Mouse (Mus musculus) lung, embryonic 14.5 days (tissue): ENCODE results near the gene Rufy4. TPM values are rescaled to one million over a fixed set of nuclear protein-coding genes. Genes with fewer than 3 reads are reported as not detected.

Experiments used
- ATAC-seq: fragments of 200-750 bp; cut with Nextera tagmentation; 2 replicates; pipeline ENCODE4 v1.8.0; 2017; ENCODE audit warnings: mild to moderate bottlenecking, moderate TSS enrichment, moderate library complexity; ENCODE audit not compliant: insufficient read depth
- DNase-seq: peaks from one replicate; pipeline ENCODE4 v3.0.0-alpha.2; 2015
- H3K27ac ChIP-seq: fragments of 300-500 bp; sonication (generic); 2 replicates; pipeline ENCODE4 v1.5.1; 2014; ENCODE audit warnings: low read depth, mild to moderate bottlenecking, moderate library complexity
- H3K27me3 ChIP-seq: fragments of 300-500 bp; sonication (generic); 2 replicates; pipeline ENCODE4 v1.6.1; 2014; ENCODE audit warnings: low read length, control low read depth; ENCODE audit not compliant: insufficient read depth
- H3K36me3 ChIP-seq: fragments of 300-500 bp; sonication (generic); 2 replicates; pipeline ENCODE4 v1.6.1; 2014; ENCODE audit warnings: control low read depth; ENCODE audit not compliant: insufficient read depth
- H3K4me1 ChIP-seq: fragments of 300-500 bp; sonication (generic); 2 replicates; pipeline ENCODE4 v1.6.1; 2014; ENCODE audit warnings: antibody characterized with exemption, control low read depth; ENCODE audit not compliant: insufficient read depth
- H3K4me2 ChIP-seq: fragments of 300-500 bp; sonication (generic); 2 replicates; pipeline ENCODE4 v1.6.1; 2014; ENCODE audit warnings: mild to moderate bottlenecking
- H3K4me3 ChIP-seq: fragments of 300-500 bp; sonication (generic); 2 replicates; pipeline ENCODE4 v1.5.1; 2014; ENCODE audit warnings: low read depth, low read length
- H3K9ac ChIP-seq: fragments of 300-500 bp; sonication (generic); 2 replicates; pipeline ENCODE4 v1.6.1; 2014
- H3K9me3 ChIP-seq: fragments of 300-500 bp; sonication (generic); 2 replicates; pipeline ENCODE4 v1.6.1; 2016; ENCODE audit warnings: low read depth, low read length, control low read depth
- CTCF ChIP-seq: IDR thresholded peaks from 2 replicates; pipeline ENCODE4 v1.5.1; 2016; ENCODE audit warnings: antibody characterized with exemption, low read depth
- WGBS: fragments of 180-500 bp; shearing (Covaris S2); extraction: QIAGEN DNeasy Blood & Tissue Kit; methylation state at CpG from one replicate; pipeline ENCODE4 v1.1.7; 2014; 5-methylcytosine and 5-hydroxymethylcytosine counted together
- polyA plus RNA-seq: library from polyadenylated mRNA; unstranded; fragments of >200 nt; fragmentation: Nextera tagmentation; extraction: Ambion mirVana; gene quantifications from 2 replicates; pipeline ENCODE4 v1.2.1, GENCODE M21; 2014

Gene Rufy4
- polyA plus RNA-seq, 1 experiment from 2014 or later = 0.39 TPM

DNA sequence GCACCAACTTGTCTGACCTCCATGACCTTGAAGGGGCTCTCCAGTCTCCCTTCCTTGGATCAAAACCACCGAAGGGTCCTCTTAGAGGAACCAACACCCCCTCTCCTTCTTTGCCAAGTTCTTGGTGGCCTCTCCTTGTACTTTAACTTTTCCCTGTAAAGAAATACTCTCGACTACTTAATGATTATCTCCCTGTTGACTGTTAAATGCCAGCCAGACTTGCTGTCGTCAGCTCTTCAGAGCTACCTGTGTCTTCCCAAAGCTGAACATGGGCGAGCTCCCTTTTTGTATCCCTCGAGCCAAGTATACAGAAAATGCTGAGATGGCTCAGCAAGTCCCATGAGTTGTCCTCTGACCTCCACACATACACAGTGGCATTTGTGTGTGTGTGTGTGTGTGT is 31.9 kb upstream of the Rufy4 start:
- peaks cover 41% of the 10 kb centered on the region for H3K4me1 ChIP-seq
- peaks cover 15% of the 10 kb centered on the region for H3K27me3 ChIP-seq
- no peak overlapping the region for H3K4me2 ChIP-seq
- no peaks in the 10 kb centered on the region for H3K36me3 ChIP-seq
- no peak for TF ChIP-seq CTCF
- H3K27ac ChIP-seq = peak overlapping the region; percentile 38; the same call in 1 of the 2 replicates
- DNase-seq (no peak), ATAC-seq (no peak)
- WGBS = 70% methylated on average over 5 of the region's 5 CpGs
- H3K9ac ChIP-seq = no peak overlapping the region
- no peak overlapping the region for H3K4me3 ChIP-seq
- no peaks in the 10 kb centered on the region for H3K9me3 ChIP-seq

DNA sequence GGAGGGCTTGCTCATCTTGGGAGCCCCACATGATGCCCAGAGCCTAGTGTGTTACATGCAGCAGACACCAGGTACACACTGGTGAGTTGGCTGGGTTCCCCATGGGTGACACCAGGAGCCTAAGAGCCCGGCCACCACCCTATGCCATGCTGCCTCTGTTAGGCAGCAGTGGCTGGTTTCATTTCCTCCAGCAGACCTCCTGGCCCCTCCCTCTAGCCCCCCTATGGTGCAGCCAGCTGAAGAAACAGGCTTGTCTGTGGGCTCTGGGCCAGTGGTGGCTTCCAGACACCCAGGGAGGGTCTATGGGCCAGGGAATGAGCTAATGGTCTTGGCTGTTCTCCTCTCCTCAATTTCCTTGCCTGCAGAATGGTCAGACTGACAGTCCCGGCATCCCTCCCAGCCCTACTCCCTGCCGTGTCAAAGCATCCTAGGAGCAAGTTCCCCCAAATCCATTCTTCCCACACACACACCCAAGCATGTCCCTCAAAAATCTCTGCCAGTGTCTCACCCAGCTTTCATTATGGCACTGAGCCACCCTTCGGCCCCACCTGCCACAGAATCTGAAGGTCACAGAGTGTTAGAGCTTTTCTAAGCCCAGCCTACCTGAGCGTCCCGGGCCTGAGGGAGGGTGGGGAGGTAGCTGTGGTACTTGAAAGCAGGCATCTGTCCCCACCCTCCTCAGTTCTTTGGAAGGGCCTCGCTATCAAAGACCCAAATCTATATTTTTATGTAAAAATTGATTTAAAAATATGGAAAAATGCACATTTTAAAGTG is 30.7 kb upstream of the Rufy4 start:
- Histone ChIP-seq H3K27ac (no peak overlapping the region), H3K9ac (no peak overlapping the region), H3K4me1 (peaks cover 41% of the 10 kb centered on the region), H3K4me2 (no peak overlapping the region; the same call in 1 of the 2 replicates), H3K36me3 (no peaks in the 10 kb centered on the region), H3K9me3 (no peaks in the 10 kb centered on the region), H3K27me3 (peaks cover 19% of the 10 kb centered on the region), H3K4me3 (no peak overlapping the region)
- ATAC-seq (0 out of 2 replicates have a peak, but pooled peaks have one; percentile 19), DNase-seq (peak; percentile 83)
- no peak for TF ChIP-seq CTCF
- WGBS = 32% methylated on average over 7 of the region's 7 CpGs

DNA sequence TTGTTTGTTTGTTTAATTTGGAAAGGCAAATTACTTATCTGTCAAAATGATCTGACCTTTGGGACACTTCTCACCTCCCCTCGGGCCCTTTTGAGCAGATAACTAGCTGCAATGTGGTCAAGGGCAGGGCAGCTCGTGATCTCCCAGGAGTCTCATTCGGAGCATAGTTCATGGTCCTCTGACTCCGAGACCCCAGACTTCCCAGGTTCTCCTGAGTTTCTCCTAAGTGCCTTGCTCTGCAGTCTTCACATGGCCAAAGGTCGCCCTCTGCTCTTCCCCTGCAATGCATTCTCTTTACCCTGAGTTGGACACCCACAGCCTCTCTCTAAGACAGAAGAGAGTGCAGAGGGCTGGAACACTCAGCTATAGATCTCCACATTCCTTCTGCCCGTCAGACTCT is 30.0 kb upstream of the Rufy4 start:
- TF ChIP-seq CTCF = no peak
- Histone ChIP-seq H3K4me2 (no peak overlapping the region), H3K4me1 (peaks cover 35% of the 10 kb centered on the region), H3K36me3 (no peaks in the 10 kb centered on the region), H3K27me3 (peaks cover 20% of the 10 kb centered on the region), H3K9ac (no peak overlapping the region), H3K27ac (no peak overlapping the region), H3K4me3 (no peak overlapping the region), H3K9me3 (no peaks in the 10 kb centered on the region)
- ATAC-seq (no peak), DNase-seq (no peak)
- WGBS = 48% methylated on average over 6 of the region's 6 CpGs

GRCm38 (mm10) chr1:74095728-74096127 is 29.6 kb upstream of the Rufy4 start:
- no peaks in the 10 kb centered on the region for H3K9me3 ChIP-seq
- H3K4me1 ChIP-seq = peaks cover 34% of the 10 kb centered on the region
- no peak for DNase-seq
- WGBS = 40% methylated on average over 3 of the region's 3 CpGs
- H3K27me3 ChIP-seq = peaks cover 22% of the 10 kb centered on the region
- H3K4me3 ChIP-seq = no peak overlapping the region
- no peak overlapping the region for H3K9ac ChIP-seq
- no peak overlapping the region for H3K27ac ChIP-seq
- no peak for ATAC-seq
- H3K4me2 ChIP-seq = no peak overlapping the region
- no peaks in the 10 kb centered on the region for H3K36me3 ChIP-seq
- no peak for TF ChIP-seq CTCF

DNA sequence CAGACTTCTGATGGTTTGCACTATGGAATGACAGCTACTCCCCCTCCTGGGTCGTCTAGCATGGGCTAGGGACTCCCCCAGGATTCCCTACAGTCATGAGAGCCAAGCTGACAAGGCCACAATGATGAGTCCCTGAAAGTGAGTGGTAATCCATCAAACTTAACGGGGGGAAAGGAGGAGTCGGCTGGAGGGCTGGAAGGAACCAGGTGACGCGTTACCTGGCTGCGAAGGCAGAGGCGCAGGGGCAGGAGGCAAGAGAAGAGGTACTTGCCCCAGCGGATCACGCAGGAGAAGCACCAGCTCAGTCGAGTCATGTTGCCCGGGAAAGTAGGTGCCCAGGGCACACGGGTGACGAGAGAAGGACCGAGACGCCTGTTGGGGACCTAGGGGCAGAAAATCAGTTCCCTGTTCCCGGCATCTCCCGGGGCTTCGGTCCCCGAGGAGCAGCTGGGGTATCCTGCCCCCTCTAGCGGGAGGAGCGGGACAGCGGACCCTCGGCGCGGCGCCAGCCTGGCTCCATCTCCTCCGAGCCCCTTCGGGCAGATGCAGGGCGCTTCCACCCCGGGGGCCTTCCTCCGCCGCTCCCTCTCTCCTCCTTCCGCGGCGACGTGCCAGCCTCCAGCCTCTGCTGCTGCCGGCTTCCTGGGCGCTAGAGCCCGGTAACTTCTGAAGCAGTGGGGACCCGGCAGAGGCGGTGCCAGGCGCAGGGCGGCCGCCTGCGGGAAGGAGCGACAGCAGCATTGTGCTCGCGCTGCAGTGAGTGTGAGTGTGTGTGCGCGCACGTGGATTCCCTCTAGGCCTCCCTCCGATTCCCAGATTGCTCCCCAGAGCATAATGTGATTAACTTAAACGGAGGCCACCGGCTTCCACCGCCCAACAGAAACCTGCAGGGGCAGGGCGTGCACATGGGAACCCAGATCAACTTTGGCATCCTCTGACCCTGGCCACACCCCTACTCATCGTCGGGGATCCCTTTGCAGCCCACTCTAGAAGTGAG is 27.0 kb upstream of the Rufy4 start:
- peak; percentile 50 for ATAC-seq
- H3K27ac ChIP-seq = peak overlapping the region; percentile 89
- DNase-seq = peak; percentile 89
- H3K36me3 ChIP-seq = no peaks in the 10 kb centered on the region
- H3K4me2 ChIP-seq = peak overlapping the region; percentile 91
- peak; percentile 67 for TF ChIP-seq CTCF
- H3K27me3 ChIP-seq = peaks cover 22% of the 10 kb centered on the region
- WGBS = under 1% methylated on average over 58 of the region's 58 CpGs
- peak overlapping the region; percentile 53 for H3K4me3 ChIP-seq
- peaks cover 24% of the 10 kb centered on the region for H3K4me1 ChIP-seq
- no peaks in the 10 kb centered on the region for H3K9me3 ChIP-seq
- peak overlapping the region; percentile 59 for H3K9ac ChIP-seq

GRCm38 (mm10) chr1:74099001-74099435 is 26.3 kb upstream of the Rufy4 start:
- peaks cover 22% of the 10 kb centered on the region for H3K27me3 ChIP-seq
- peaks cover 31% of the 10 kb centered on the region for H3K4me1 ChIP-seq
- no peaks in the 10 kb centered on the region for H3K9me3 ChIP-seq
- H3K36me3 ChIP-seq = no peaks in the 10 kb centered on the region
- peak overlapping the region; percentile 91 for H3K4me2 ChIP-seq
- TF ChIP-seq CTCF = no peak
- H3K27ac ChIP-seq = peak overlapping the region; percentile 89
- peak overlapping the region; percentile 59 for H3K9ac ChIP-seq
- peak overlapping the region; percentile 53 for H3K4me3 ChIP-seq
- peak; percentile 39 for ATAC-seq
- peak; percentile 89 for DNase-seq
- under 1% methylated on average over 13 of the region's 14 CpGs for WGBS
